Mouse (Mus musculus) stomach, embryonic 16.5 days (tissue): ENCODE measurements at regions not wholly inside any gene's neighbourhood (a gene's known extent, or its start where the extent isn't known, plus 50 kb on each side); places are given as distances from the start of the nearest gene placed in this dataset.

ENCODE experiments used
- ATAC-seq: fragments of 200-750 bp; cut with Nextera tagmentation; 2 replicates; pipeline ENCODE4 v1.8.0; 2017; ENCODE audit warnings: moderate number of reproducible peaks, moderate TSS enrichment; ENCODE audit not compliant: insufficient read depth, low FRiP score
- H3K27ac ChIP-seq: fragments of 300-500 bp; sonication (generic); 2 replicates; pipeline ENCODE4 v1.5.1; 2014; ENCODE audit warnings: low read length
- H3K27me3 ChIP-seq: fragments of 300-500 bp; sonication (generic); 2 replicates; pipeline ENCODE4 v1.6.1; 2014; ENCODE audit warnings: low read length, control low read depth, mixed read lengths; ENCODE audit not compliant: control insufficient read depth, insufficient read depth
- H3K36me3 ChIP-seq: fragments of 300-500 bp; sonication (generic); 2 replicates; pipeline ENCODE4 v1.6.1; 2014; ENCODE audit warnings: low read length; ENCODE audit not compliant: control insufficient read depth, insufficient read depth
- H3K4me1 ChIP-seq: fragments of 300-500 bp; sonication (generic); 2 replicates; pipeline ENCODE4 v1.6.1; 2014; ENCODE audit warnings: low read length, control low read depth, mixed read lengths; ENCODE audit not compliant: control insufficient read depth, insufficient read depth
- H3K4me2 ChIP-seq: fragments of 300-500 bp; sonication (generic); 2 replicates; pipeline ENCODE4 v1.6.1; 2014; ENCODE audit warnings: low read depth, low read length, mixed read lengths
- H3K4me3 ChIP-seq: fragments of 300-500 bp; sonication (generic); replicated peaks from 2 replicates; pipeline ENCODE4 v1.5.1; 2014; ENCODE audit warnings: mild to moderate bottlenecking, low read length
- H3K9ac ChIP-seq: fragments of 300-500 bp; sonication (generic); 2 replicates; pipeline ENCODE4 v1.6.1; 2014; ENCODE audit warnings: low read length
- H3K9me3 ChIP-seq: fragments of 300-500 bp; sonication (generic); replicated peaks from 2 replicates; pipeline ENCODE4 v1.6.1; 2016; ENCODE audit warnings: low read length, control low read depth; ENCODE audit not compliant: control insufficient read depth
- WGBS: fragments of 180-500 bp; shearing (Covaris S2); extraction: QIAGEN DNeasy Blood & Tissue Kit; methylation state at CpG from one replicate; pipeline ENCODE4 v1.1.7; 2014; 5-methylcytosine and 5-hydroxymethylcytosine counted together

DNA sequence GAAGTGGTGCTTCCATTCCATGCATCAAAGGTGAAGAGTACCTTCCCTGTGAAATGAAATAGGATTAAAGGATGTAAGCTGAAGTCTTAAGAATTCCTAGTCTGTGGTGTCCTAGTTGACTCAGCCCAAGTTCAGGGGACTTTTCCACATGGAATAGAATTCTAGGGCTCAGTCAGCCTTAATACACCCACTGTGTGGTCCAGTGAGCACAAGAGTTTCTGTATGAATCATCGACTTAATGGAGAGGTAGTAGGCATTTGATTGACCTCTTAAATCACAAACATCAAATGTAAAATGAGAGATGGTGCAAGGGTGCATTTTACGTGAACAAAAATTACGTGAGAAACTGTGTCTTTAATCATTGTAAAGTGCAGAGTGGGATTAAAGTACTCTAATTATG, 381.1 kb downstream of the Hs3st1 start:
- H3K4me2 ChIP-seq = no peak overlapping the region
- H3K9me3 ChIP-seq = no peaks in the 10 kb centered on the region
- H3K9ac ChIP-seq = no peak overlapping the region
- H3K36me3 ChIP-seq = no peaks in the 10 kb centered on the region
- H3K27me3 ChIP-seq = no peaks in the 10 kb centered on the region
- H3K27ac ChIP-seq = no peak overlapping the region
- WGBS = 79% methylated on average over 3 of the region's 3 CpGs
- H3K4me3 ChIP-seq = no peak overlapping the region
- no peak for ATAC-seq
- no peaks in the 10 kb centered on the region for H3K4me1 ChIP-seq

- H3K4me1 ChIP-seq = no peaks in the 10 kb centered on the region
- no peaks in the 10 kb centered on the region for H3K36me3 ChIP-seq
- no peak overlapping the region for H3K9ac ChIP-seq
- H3K4me2 ChIP-seq = no peak overlapping the region
- H3K4me3 ChIP-seq = no peak overlapping the region
- H3K27ac ChIP-seq = no peak overlapping the region
- H3K27me3 ChIP-seq = no peaks in the 10 kb centered on the region
- WGBS = 74% methylated on average over 3 of the region's 3 CpGs
- ATAC-seq = no peak
- H3K9me3 ChIP-seq = no peaks in the 10 kb centered on the region
Observed at GRCm38 (mm10) chr5:39348680-39349079, 406.6 kb downstream of the Hs3st1 start.

DNA sequence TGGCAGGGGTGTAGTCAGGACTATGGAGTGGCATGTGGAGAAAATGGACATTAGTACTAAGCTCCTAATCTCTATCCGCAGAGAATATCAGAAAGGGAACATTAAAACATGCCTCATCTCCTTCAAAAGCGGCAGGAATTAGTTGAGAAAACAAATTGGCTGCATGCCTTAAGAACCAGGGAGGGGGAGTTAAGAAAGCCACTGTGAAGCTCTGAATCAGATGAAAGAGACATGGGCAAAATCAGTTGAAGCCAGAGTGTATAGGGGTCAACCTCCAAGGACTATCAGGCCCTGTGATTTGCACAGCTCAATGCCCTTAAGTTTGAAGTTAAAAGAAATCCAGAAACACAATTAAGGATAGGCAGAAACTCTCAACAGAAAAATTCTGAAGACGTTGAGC, 408.3 kb downstream of the Hs3st1 start:
- ATAC-seq = no peak
- no peak overlapping the region for H3K27ac ChIP-seq
- H3K9ac ChIP-seq = no peak overlapping the region

GRCm38 (mm10) chr5:39337917-39338316, 417.4 kb downstream of the Hs3st1 start:
- 64% methylated on average over 1 of the region's 1 CpGs for WGBS
- no peaks in the 10 kb centered on the region for H3K36me3 ChIP-seq

More for the DNA sequence above, 408.3 kb downstream of the Hs3st1 start:
- no peaks in the 10 kb centered on the region for H3K4me1 ChIP-seq
- H3K27me3 ChIP-seq = no peaks in the 10 kb centered on the region
- H3K4me3 ChIP-seq = no peak overlapping the region
- H3K4me2 ChIP-seq = no peak overlapping the region
- WGBS = 77% methylated on average over 3 of the region's 3 CpGs
- H3K36me3 ChIP-seq = no peaks in the 10 kb centered on the region
- H3K9me3 ChIP-seq = no peaks in the 10 kb centered on the region

DNA sequence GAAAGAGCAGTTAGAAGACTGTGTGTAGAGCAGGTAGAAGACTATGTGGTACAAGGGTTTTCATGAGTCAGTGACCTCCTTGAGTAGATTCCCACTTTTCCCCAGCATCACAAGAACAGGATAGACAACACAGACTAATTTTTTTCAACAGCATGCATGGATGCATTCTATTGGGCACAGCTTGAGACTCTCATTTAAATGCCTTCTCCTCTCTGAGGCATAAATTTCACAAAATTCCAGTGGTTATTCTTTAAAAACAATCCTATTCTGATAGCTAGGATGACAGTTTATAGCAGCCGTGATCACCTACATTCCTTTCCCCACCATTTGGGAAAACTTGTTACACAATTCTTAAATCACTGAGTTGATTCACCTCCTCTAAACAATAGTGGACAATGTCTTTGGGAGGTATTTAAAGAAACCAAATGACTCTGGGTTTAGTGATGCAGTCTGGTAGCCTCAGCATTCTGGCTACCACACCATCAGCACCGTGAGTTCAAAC, 418.7 kb downstream of the Hs3st1 start:
- Histone ChIP-seq H3K4me2 (no peak overlapping the region), H3K9me3 (no peaks in the 10 kb centered on the region), H3K9ac (no peak overlapping the region), H3K36me3 (no peaks in the 10 kb centered on the region), H3K27me3 (no peaks in the 10 kb centered on the region), H3K4me3 (no peak overlapping the region), H3K4me1 (no peaks in the 10 kb centered on the region), H3K27ac (no peak overlapping the region)
- 91% methylated on average over 2 of the region's 2 CpGs for WGBS
- ATAC-seq = no peak

More at GRCm38 (mm10) chr5:39337917-39338316, 417.4 kb downstream of the Hs3st1 start:
- Histone ChIP-seq H3K9me3 (no peaks in the 10 kb centered on the region), H3K4me2 (no peak overlapping the region), H3K27ac (no peak overlapping the region), H3K9ac (no peak overlapping the region), H3K27me3 (no peaks in the 10 kb centered on the region), H3K4me3 (no peak overlapping the region), H3K4me1 (no peaks in the 10 kb centered on the region)
- ATAC-seq = no peak

- no peaks in the 10 kb centered on the region for H3K36me3 ChIP-seq
- H3K27me3 ChIP-seq = no peaks in the 10 kb centered on the region
- no peak overlapping the region for H3K27ac ChIP-seq
- 56% methylated on average over 2 of the region's 2 CpGs for WGBS
- no peak overlapping the region for H3K4me2 ChIP-seq
- H3K4me1 ChIP-seq = no peaks in the 10 kb centered on the region
- no peaks in the 10 kb centered on the region for H3K9me3 ChIP-seq
- no peak for ATAC-seq
- no peak overlapping the region for H3K4me3 ChIP-seq
- H3K9ac ChIP-seq = no peak overlapping the region
Observed at GRCm38 (mm10) chr5:39335321-39335720, 420.0 kb downstream of the Hs3st1 start.

GRCm38 (mm10) chr5:39334241-39334640, 421.0 kb downstream of the Hs3st1 start:
- Histone ChIP-seq H3K27me3 (no peaks in the 10 kb centered on the region), H3K9me3 (no peaks in the 10 kb centered on the region), H3K27ac (no peak overlapping the region), H3K4me3 (no peak overlapping the region), H3K4me2 (no peak overlapping the region), H3K9ac (no peak overlapping the region), H3K4me1 (no peaks in the 10 kb centered on the region), H3K36me3 (no peaks in the 10 kb centered on the region)
- no peak for ATAC-seq
- WGBS = 37% methylated on average over 1 of the region's 1 CpGs

GRCm38 (mm10) chr5:39325399-39325798, 429.9 kb downstream of the Hs3st1 start:
- no peaks in the 10 kb centered on the region for H3K4me1 ChIP-seq
- H3K4me3 ChIP-seq = no peak overlapping the region
- H3K9ac ChIP-seq = no peak overlapping the region
- H3K36me3 ChIP-seq = no peaks in the 10 kb centered on the region
- ATAC-seq = no peak
- WGBS = 74% methylated on average over 2 of the region's 2 CpGs
- no peaks in the 10 kb centered on the region for H3K9me3 ChIP-seq
- H3K27ac ChIP-seq = no peak overlapping the region
- H3K4me2 ChIP-seq = no peak overlapping the region
- H3K27me3 ChIP-seq = no peaks in the 10 kb centered on the region

DNA sequence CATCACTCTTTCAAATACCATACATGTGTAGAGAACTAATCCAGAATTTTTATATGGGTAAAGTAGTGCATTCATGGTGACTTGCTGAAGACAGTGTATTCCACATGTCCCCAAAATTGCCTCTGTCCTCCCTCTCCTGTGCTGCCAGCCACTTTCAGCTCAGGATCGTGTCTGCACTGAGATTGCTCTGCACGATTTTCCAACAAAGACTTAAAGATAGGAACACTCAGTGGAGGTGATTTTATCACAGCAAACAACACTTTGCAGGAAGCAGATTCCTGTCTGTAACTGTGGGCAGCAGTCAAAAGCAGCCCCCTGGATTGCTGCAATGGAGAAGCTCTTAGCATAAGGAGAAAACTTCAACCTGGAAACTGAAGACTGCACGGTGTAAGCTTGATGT, 438.8 kb downstream of the Hs3st1 start:
- Histone ChIP-seq H3K4me2 (no peak overlapping the region), H3K36me3 (no peaks in the 10 kb centered on the region), H3K9ac (no peak overlapping the region), H3K27ac (no peak overlapping the region), H3K9me3 (no peaks in the 10 kb centered on the region), H3K27me3 (no peaks in the 10 kb centered on the region), H3K4me3 (no peak overlapping the region), H3K4me1 (no peaks in the 10 kb centered on the region)
- no peak for ATAC-seq
- 64% methylated on average over 3 of the region's 3 CpGs for WGBS

DNA sequence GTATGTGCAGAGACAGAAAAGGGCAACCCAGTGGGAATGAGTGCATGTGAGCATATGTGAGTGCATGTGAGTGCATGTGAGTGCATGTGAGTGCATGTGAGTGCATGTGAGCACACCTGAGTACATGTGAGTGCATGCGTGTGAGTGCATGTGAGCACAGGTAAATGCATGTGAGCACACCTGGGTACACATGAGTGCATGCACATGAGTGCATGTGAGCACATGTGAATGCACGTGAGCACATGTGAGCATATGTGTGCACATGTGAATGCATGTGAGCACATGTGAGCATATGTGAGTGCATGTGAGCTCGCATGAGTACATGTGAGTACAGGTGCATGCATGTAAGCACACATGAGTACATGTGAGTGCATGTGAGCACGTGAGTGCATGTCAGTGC, 434.6 kb upstream of the Clnk start:
- no peaks in the 10 kb centered on the region for H3K36me3 ChIP-seq
- no peaks in the 10 kb centered on the region for H3K4me1 ChIP-seq
- no peak overlapping the region for H3K4me2 ChIP-seq
- H3K9ac ChIP-seq = no peak overlapping the region
- no peak overlapping the region for H3K27ac ChIP-seq
- no peaks in the 10 kb centered on the region for H3K27me3 ChIP-seq
- 90% methylated on average over 4 of the region's 4 CpGs for WGBS
- no peak for ATAC-seq
- H3K4me3 ChIP-seq = no peak overlapping the region
- H3K9me3 ChIP-seq = no peaks in the 10 kb centered on the region
